Mouse (Mus musculus) adrenal gland (tissue): ENCODE measurements around the gene Foxn2.

ENCODE experiments used
- intact Hi-C: fragments of 180-260 bp; cut with DNase I; formaldehyde crosslinking; loops from one replicate; pipeline ENCODE4 v1.15.1; 2025
- long read RNA-seq, 2 experiments: library from polyadenylated mRNA; unstranded; transcript quantifications; one replicate each; pipeline ENCODE4 v2.0.0; 2020; ENCODE audit warnings: borderline replicate concordance in 1 of 2; ENCODE audit not compliant: insufficient replicate concordance in 1 of 2

Foxn2 gene
- long read RNA-seq, experiment 1, partial matches to known transcripts: 0 of 5 reads
- long read RNA-seq, experiment 1, other reads (novel, unspliced or antisense): 5 of 5 reads
- long read RNA-seq, experiment 2, partial matches to known transcripts: 1 of 3 reads
- long read RNA-seq, experiment 2, other reads (novel, unspliced or antisense): 2 of 3 reads

DNA sequence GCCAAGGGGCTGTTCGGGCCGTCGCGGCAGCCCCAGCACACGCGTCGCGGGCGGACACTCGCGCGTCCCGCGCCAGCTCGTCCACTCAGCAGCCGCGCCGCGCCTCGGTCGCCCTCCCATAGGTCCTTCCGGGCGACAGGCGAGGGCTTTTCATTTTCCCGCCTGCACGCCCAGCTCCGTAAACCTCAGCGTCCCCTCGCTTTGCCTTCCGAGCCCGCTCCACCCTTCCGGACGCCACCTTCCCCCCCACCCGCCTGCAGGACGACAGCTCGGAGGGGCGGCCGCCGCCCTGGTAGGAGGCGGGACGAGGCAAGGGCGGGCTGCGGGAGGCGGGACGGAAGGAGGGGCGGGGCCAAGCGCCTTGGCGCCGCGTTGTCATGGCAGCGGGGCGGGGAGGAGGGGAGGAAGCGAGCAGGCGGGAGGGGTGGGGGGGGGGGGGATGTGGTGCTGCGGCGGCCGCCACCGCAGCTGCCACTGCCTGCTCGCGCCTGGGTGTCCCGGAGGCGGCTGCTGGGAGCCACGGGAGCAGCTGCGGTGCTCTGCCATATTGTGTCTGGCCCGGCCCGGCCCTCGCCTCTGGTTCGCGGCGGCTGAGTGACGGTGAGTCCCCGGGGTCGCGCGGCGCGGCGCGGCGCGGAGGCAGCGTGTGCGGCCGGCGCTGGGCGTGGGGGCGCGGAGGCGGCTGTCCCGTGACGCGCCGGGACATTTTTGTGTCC, at the start of gene Foxn2:
Gene Foxn2 (plus strand): TSS at position 427 of the 716 bp plus-strand sequence.
- intact Hi-C loops: loop anchor here (5.0 kb wide), 2 partner anchors 67 to 183 kb away; no protein-coding TSS in a partner anchor

DNA sequence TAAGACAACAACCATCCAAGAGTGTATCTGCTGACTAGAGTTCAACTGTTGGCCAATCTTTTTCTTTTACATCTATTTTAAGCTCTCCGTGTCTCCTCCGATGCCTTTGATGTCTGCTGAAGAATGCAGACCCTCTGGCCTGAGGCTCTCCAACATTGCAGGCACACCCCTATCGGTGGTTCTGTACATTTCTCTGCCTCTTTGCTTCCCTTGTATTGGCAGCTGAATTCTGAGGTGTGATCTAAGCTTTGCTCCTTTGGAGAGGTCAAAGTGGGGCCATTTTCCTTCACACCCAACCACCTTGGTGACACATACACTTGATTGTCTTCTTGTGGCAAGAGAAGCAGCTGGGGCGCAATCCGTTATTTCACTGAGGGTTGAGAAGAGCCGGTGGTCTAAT, 43.0 kb upstream of the Foxn2 start:
- intact Hi-C loops: no loop called here

DNA sequence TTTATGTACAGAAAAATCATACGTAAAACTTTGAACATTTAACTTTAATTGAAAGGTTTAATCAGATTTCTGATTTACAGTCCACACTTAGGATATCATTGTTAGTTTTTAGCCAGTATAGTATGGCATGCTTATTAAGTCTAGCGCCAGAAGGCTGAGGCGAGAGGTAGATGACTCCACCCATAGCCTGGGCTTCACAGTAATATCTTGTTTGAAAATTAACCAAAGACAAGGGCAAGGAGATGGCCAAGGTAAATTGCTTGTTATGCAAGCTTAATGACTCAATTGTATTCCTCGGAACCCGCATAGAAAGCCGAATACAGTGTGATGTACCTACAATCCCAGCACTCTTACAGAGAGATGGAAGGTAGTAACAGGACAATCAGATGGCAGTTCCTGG, 42.4 kb upstream of the Foxn2 start:
- intact Hi-C loops: no loop called here

DNA sequence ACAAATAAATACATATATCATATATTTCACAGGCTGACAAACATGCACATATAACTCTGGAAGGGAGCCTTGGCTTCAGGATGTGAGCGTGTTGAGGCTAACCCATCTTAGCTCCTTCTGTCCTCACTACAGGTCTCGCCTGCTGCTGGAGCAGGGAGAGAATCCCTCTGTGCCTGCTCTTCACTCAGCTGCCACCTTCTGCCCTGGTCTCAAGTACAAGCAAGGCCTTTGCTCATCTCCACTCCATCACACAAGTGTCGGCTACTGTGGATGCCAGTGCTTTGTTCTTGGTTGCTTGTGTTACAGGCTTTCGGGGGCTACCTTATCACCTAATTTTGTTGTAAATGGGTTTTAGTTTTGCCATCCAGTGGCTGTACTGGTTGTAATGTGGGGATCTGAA, 41.7 kb upstream of the Foxn2 start:
- intact Hi-C loops: no loop called here

DNA sequence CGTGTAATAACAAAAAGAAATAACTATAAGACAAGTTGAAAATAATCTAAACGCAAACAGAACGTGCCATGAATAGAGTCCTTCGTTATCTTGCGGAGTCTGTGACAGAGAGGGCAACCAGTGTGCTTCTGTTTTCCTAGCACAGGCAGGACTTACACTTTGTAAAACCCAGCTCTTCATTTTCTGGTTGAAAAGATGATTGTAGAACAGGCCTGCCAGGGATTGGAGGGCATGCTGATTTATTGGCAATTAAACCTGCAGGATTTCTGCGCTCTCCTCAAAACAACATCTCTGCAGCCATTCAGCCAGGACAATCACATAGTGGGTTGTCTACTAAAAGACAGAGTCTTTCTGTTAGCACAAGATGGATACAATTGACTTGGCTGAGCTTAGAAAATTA, 40.4 kb upstream of the Foxn2 start:
- intact Hi-C loops: no loop called here

DNA sequence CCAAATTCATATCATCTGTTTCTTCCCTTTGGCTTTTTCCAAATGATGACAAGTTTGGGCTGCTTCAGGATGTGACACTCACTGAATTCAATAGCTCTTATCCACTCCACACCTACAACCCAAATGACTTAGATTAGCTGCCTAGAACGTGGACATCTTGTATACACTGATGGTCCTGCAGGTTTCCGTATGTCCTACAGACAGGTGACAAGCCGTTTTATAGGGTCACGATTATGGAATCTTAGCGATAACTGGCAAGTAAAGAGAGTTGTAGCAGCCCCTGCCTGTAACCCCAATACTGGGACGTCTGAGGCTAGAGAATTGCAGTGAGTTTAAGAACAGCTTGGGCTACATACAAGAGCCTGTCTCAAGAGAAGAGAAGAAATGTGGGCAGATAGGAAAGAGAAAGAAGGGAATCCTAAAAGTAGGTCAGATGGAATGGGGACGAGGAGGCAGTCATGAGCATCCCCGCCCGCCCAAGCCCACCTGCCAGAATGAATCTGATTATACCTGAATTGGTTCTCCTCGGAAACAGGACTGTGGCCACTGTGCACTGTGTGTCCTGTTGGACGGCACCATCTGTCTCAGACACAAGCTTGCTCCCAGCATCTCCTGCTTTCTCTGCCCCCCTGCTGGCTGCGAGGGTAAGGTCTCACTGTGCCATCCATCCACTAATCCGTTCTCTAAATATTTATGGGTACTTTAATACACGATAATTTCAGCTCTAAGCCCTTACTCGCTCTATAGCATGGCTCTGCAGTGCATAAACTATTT, 39.6 kb upstream of the Foxn2 start:
- intact Hi-C loops: no loop called here

DNA sequence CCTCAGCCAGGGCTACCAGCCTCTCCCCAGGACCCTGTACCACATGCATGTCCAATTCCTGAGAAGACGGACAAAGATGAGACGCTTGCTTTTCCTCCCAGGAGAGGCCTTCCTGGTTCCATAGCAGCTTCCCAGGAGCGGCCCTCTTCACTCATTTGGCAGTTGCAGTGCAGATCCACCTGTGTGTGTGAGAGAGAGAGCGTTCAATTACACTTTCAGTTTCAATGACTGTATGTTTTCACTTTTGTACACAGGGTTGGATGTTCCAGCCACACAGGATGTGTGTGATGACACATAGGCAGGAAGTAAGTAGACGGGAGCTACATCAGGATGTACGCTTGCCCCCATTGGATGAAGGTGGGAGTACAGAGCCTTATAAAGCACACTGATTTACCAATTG, 37.2 kb upstream of the Foxn2 start:
- intact Hi-C loops: no loop called here

DNA sequence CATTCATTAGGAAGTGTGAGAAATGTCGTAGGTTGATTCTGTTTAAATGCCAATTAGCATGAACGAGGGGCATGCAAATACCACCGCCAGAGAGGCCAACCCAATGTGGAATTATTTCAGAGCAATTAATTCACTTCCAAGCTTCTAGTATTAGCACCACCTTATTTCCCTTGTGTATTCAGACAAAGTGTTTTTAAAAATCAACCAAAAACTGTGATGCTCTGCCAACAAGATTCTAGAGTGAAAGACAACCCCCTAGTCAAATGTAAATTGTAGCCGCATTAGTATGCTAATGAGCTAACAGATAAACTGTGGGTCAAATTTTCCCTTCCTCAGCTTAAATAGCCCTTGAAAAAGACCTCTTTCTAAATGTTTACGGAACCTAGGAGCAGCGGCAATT, 36.0 kb upstream of the Foxn2 start:
- intact Hi-C loops: no loop called here

DNA sequence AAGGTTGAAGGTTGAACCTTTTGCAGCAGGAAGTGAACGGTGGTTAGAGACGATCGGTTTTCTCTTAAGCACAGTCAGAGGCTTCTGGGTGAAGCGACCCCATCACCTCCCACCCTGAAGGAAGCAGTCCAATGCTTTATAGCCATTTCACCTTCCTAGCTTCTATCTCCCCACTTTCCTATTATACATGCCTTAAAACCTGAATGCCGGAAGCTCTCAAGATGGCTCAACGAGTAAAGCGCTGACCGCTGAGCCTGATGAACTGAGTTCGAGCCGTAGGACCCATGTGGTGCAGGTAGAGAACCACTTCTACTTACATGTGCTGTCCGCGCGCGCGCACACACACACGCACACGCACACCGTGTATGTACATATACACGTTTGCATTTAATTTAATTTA, 35.4 kb upstream of the Foxn2 start:
- intact Hi-C loops: no loop called here

DNA sequence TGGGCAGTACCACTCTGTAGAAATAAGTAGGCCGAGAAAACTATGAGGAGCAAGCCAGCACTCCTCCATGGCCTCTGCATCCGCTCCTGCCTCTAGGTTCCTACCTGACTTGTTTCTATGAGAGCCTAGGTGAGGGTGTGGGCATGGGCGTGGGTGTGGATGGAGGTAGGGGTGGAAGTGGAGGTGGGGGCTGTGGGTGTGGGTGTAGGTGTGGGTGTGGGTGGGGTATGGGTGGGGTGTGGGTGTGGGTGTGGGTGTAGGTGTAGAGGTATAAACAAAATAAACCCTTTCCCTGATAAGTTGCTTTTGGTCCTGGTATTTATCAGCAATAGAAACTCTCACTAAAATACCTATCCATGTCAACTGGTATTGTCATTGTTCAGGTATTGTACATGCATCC, 30.8 kb upstream of the Foxn2 start:
- intact Hi-C loops: no loop called here

DNA sequence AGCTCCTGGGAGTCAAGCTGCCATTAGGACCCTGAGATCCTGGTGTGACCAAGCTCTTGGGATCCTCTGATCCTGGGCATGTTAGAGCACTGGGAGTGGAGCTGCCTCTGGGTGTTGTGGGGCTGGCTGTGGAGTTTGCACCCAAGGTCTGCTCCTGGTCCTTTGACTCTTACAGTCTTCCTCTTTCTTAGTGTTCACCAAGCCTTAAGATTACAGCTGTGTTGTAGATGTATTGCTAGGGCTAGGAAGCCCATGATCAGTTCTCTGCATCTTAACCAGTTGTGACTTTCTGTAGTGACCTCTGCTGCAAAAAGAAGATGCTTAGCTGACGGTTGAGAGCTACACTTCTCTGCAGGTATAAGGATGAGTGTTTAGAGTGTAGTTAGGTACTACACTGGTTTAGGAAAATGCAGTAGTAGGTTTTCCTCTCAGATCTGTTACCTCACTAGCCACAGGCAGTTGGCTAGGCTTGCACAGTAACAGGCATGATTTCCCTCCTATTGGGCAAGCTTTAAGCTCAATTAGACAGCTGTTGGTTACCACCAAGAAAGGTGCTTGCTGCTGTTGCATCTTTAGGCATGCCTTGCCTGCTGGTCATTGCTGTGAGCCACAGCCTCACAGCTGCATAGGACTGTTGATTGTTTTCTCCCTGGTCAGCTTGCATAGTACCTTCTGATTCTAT, 27.2 kb upstream of the Foxn2 start:
- intact Hi-C loops: no loop called here

DNA sequence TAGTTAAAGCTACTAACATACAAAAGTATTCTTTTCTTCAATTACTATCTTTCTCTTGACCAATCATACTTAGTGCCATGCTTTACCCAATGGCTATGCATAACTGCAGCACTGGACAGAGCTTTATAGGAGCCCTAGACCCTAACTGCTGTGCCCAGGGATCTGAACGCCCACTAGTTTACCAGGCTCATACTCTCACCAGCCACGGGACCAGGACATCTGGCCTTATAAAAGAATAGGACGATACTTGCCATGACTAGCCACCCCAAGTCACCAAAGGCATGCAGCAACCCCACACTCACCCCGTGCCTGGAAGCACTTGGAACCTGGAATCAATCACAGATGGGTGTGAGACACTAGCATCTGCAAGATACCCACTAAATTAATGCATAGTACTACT, 20.1 kb upstream of the Foxn2 start:
- intact Hi-C loops: no loop called here

DNA sequence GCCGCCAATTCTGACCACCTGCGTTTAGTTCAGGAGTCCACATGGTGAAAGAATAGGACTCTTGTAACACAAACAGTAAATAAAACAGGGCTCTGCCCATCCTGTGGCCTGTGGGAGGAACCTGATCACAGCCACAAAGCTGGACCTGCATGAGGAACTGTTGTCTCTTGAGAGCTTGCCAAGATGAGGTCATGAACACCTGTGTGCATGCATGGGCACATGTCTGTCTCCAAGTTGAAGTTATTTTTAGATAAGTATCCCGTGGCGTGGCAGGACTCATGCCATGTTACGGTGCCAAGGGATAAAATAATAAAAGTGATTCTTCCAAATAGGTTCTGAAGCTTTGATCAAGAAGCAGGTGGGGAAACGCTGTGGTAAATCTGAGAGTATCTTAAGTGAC, 19.3 kb upstream of the Foxn2 start:
- intact Hi-C loops: no loop called here

DNA sequence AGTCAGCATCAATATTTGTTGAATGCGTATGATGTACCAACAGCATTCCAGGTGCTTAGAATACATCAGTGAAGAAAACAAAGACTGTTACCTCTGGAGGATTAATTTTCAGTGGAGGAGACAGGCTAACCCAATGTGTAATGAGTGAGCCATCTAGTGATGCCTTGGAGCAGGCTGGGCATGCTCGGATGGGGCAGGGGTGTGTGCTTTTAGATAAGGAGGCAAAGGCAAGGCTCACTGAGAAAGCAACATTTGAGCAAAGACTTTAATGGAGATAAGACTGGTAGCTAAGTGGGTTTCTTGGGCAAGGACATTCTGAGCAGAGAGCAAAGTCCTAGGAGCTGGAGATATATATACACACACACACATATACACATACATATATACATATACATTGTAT, 9.8 kb upstream of the Foxn2 start:
- intact Hi-C loops: loop anchor here (10.0 kb wide), 1 partner anchor 96 kb away; no protein-coding TSS in a partner anchor

DNA sequence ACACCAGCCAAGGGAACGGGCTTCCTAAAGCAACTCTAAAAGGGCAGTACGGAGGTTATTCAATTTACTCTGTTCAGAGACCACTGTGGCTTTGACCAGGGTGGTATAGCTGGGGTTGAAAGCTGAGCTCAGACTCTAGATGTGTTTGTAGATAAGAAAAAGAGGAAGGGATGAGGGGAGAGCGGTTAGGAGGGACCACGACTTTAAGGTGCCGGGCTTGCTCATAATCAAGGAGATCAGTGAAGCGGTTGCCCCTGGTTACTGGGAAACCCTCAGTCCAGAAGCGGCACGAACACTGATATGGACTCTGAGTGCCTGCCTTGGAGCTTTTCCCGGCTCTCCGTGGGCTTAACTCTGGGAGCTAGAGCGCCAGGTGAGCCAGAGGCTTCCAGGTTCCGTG, 9.0 kb upstream of the Foxn2 start:
- intact Hi-C loops: loop anchor here (10.0 kb wide), 1 partner anchor 97 kb away; no protein-coding TSS in a partner anchor

DNA sequence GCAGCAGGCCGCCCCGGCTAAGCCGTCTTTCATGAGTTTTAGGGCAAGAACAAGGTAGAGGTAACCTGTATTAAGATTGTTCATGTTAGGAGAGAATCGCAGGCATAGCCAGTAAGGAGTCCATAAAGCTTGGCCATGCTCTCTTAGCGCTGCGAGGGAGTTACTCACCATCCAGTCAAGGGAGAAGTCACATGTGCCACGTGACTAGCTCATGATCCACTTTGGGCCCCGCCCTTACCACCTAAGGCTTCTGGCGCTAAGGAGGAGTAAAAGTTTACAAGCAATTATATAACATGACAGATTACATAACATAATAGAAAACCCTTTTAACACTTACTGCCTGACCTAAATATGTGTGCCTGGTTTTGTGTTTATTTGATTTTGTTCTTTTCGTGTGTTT, 8.5 kb upstream of the Foxn2 start:
- intact Hi-C loops: loop anchor here (10.0 kb wide), 1 partner anchor 97 kb away; no protein-coding TSS in a partner anchor

DNA sequence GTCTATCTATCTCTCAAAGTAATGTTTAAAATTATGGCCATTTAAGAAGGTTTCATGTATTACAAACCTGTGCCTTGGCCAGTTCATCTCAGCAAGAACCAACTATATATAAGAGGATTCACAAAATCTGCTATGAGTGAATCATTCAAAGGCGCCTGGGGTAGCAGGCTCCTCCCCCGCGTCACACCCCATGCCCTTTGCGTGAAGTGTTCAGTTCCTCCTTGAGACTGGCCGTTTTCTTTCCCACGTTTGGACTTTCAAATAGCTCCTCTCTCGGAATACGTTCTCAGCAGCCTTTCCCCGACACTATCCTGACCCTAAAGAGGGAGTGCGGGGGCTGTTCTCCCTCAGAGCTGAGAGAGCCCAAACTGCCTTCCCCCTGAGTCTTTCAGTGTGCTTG, 5.2 kb upstream of the Foxn2 start:
- intact Hi-C loops: loop anchor here (5.0 to 10.0 kb wide), 2 partner anchors 62 to 101 kb away; no protein-coding TSS in a partner anchor

DNA sequence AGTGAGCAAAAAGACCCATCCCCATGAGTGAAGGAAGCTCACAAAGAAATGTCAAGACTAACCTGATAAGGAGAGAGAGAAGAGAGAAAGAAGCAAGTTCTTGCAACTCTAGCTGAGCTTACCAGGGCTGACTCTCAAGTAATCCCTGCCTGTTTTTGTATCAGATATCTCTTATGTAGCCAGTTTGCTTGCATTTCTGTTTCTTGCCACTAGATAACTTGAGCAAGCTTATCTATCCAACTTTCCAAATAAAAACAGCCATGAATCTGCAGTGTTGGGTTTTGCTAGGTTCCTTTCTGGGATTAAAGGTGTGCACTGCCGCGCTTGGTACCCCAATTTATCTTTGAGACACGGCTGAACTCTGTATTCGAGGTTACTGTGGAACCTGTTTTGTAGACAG, 4.2 kb upstream of the Foxn2 start:
- intact Hi-C loops: loop anchor here (5.0 to 10.0 kb wide), 2 partner anchors 61 to 101 kb away; no protein-coding TSS in a partner anchor

DNA sequence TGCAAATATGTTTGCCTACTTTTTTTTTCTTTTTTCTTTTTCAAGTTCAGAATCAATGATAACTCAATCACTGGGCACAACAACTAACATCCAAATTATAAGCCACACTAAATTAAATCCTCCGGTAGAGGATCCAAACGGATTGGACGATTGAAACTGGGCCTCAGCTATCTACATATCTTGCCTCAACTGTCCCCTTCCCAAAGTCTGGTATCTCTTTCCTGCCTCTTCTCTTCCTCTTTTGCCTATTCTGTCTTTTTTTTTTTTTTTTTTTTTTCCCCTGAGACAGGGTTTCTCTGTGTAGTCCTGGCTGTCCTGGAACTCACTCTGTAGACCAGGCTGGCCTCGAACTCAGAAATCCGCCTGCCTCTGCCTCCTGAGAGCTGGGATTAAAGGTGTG, 3.8 kb upstream of the Foxn2 start:
- intact Hi-C loops: loop anchor here (5.0 to 10.0 kb wide), 2 partner anchors 61 to 102 kb away; no protein-coding TSS in a partner anchor

DNA sequence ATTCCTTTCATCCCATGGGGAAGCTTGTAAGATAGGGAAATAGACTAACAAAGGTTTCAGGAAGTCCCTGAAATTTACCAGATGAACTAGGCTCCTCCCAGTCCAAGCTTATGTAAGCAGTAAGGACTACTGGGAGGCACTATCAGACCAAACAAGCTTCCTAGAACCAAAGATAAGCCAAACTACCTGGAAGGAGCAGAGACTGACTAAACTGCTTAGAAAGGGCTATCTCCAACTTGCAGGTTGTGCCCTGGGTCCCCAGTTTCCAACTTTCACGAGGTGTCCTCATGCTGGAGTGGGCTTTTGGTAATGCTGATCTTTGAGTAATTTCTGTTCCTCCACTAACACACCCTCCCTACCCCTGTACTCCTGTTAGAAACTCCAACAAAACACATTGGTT, 3.1 kb upstream of the Foxn2 start:
- intact Hi-C loops: loop anchor here (5.0 to 10.0 kb wide), 2 partner anchors 60 to 103 kb away; no protein-coding TSS in a partner anchor

DNA sequence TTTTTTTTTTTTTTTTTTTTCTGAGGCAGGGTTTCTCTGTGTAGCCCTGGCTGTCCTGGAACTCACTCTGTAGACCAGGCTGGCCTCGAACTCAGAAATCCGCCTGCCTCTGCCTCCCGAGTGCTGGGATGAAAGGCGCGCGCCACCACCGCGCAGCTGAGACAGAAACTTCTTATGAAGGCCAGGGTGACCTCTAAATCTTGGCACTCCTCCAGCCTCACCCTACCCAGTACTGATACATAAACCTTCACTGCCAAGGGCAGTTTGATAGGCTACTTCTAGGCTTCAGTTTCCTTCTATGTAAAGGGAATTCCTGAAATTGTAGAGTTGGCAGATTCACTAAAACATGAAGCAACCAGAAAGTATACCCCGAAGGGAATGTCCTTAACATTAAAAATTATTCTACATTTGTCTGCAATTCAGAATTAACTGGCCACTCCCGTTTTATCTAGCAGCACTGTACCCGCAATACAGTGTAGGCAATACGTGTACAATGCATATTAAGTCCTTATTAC, 918 bp upstream of the Foxn2 start:
- intact Hi-C loops: loop anchor here (5.0 to 10.0 kb wide), 4 partner anchors 58 to 182 kb away; no protein-coding TSS in a partner anchor
